Comparison of ENCODE assay signal across 18 mouse cellular contexts in the genomic region with DNA sequence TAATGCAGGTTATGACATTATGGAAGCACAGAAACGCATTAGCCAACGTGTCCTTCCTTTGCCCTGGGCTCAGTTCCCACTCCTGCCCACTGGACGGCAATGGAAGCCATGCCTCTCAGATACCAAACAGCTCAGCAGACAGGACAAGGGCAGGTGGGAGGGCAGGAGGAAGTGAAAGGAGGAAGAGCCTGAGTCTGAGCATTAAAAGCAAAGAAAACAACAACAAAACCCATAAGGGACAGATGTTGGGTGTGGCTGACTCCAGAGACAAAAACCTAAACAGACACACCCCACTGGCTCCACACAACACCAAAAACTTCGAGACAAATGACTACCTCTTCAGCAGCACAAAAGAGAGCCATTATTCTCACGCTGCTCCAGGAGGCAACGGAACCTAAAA.
DNase-seq lines count a peak whose midpoint lies in the region; ATAC-seq and TF ChIP-seq lines count a peak whose summit lies in the region.
"Had no signal": no experiment of that assay in that cellular context is flagged by ENCODE, and none has a peak within 500 bp of the region (broad histone marks: within the 10 kb centered on the region; RNA-seq: fewer than 3 reads in every experiment).

No protein-coding gene starts in this region.

- DNase-seq in forebrain, embryonic 11.5 days (ENCODE audit: low spot score): peak; percentile 47
- DNase-seq in forebrain, embryonic 14.5 days (ENCODE audit: low spot score): no peak
- DNase-seq in spleen, adult 2 months (ENCODE audit: low read depth in 1 of 2, low spot score in 2 of 2): peak; percentile 48 to 53
- DNase-seq in spleen, postnatal 4 days (ENCODE audit: low spot score in 2 of 2): no peak
- peak; percentile 65 for DNase-seq in lung, postnatal 36 days
- DNase-seq in urinary bladder, postnatal 14 days (ENCODE audit: low spot score): no peak
- DNase-seq in thymus, postnatal 4 days: no peak
- DNase-seq in kidney, postnatal 25 days: no peak
- DNase-seq: adrenal gland, adult 2 months; cerebellum, adult 9-11 months; heart, postnatal 4 days; thymus, adult 18-20 months had no signal

- H3K9ac ChIP-seq in forebrain, embryonic 11.5 days (ENCODE audit: low read length): no peak overlapping the region
- H3K9ac ChIP-seq in forebrain, embryonic 14.5 days (ENCODE audit: low read length): no peak overlapping the region
- H3K9ac ChIP-seq: forebrain, postnatal 0 days; heart, embryonic 12.5 days; limb, embryonic 15.5 days; lung, embryonic 15.5 days; midbrain, embryonic 12.5 days had no signal

- no peak for TF ChIP-seq POLR2A in spleen, adult 2 months (IDR thresholded peaks at IDR 0.05; ENCODE audit: low read depth, low read length)

- H3K36me3 ChIP-seq in forebrain, embryonic 11.5 days (ENCODE audit: control insufficient read depth, insufficient read depth, low read length): peaks cover 8% of the 10 kb centered on the region; the same call in 1 of the 2 replicates
- peaks cover 12% of the 10 kb centered on the region; the same call in 1 of the 2 replicates for H3K36me3 ChIP-seq in forebrain, embryonic 14.5 days (ENCODE audit: control insufficient read depth, insufficient read depth, low read length)
- H3K36me3 ChIP-seq in spleen, adult 2 months (ENCODE audit: control insufficient read depth, insufficient read depth, low read length): peaks cover 48% of the 10 kb centered on the region

- peaks cover 7% of the 10 kb centered on the region; the same call in 1 of the 2 replicates for H3K4me1 ChIP-seq in forebrain, embryonic 11.5 days (replicated peaks; ENCODE audit: control insufficient read depth, insufficient read depth, low read length)
- H3K4me1 ChIP-seq in forebrain, embryonic 14.5 days (ENCODE audit: control insufficient read depth, insufficient read depth, low read length): peaks cover 19% of the 10 kb centered on the region
- H3K4me1 ChIP-seq in spleen, adult 2 months (ENCODE audit: control insufficient read depth, insufficient read depth, insufficient read length): peaks cover 11% of the 10 kb centered on the region; the same call in 1 of the 2 replicates

- no peak overlapping the region for H3K4me3 ChIP-seq in forebrain, embryonic 11.5 days (ENCODE audit: low read depth, low read length)
- H3K4me3 ChIP-seq in forebrain, embryonic 14.5 days (ENCODE audit: low read depth, low read length): no peak overlapping the region
- H3K4me3 ChIP-seq in spleen, adult 2 months (ENCODE audit: extremely low read depth, insufficient read depth, insufficient read length): no peak overlapping the region
- H3K4me3 ChIP-seq: heart, embryonic 12.5 days; limb, embryonic 15.5 days; lung, embryonic 15.5 days; midbrain, embryonic 12.5 days; myocyte had no signal

- 75% methylated on average over 6 of the region's 6 CpGs for WGBS in forebrain, embryonic 11.5 days
- 69% methylated on average over 6 of the region's 6 CpGs for WGBS in forebrain, embryonic 14.5 days
- WGBS in spleen, adult 2 months: 40% methylated on average over 6 of the region's 6 CpGs

- H3K4me2 ChIP-seq in forebrain, embryonic 11.5 days (ENCODE audit: low read depth, low read length, severe bottlenecking): no peak overlapping the region
- H3K4me2 ChIP-seq in forebrain, embryonic 14.5 days (ENCODE audit: low read length): no peak overlapping the region
- H3K4me2 ChIP-seq: heart, embryonic 12.5 days; limb, embryonic 15.5 days; lung, embryonic 15.5 days; midbrain, embryonic 12.5 days had no signal

- peaks cover 3% of the 10 kb centered on the region; the same call in 1 of the 2 replicates for H3K9me3 ChIP-seq in forebrain, embryonic 11.5 days (ENCODE audit: control insufficient read depth, low read length)
- H3K9me3 ChIP-seq in forebrain, embryonic 14.5 days (replicated peaks; ENCODE audit: control insufficient read depth, low read length): 0 out of 2 replicates have a peak, but pooled peaks cover 3% of the 10 kb centered on the region
- H3K9me3 ChIP-seq: limb, embryonic 15.5 days had no signal

- TF ChIP-seq CTCF in spleen, adult 2 months (IDR thresholded peaks at IDR 0.05; ENCODE audit: extremely low read depth, insufficient read depth, insufficient read length, insufficient replicate concordance): peak; percentile 18; the same call in 1 of the 2 replicates

- H3K27ac ChIP-seq in forebrain, embryonic 11.5 days (ENCODE audit: low read depth, low read length): no peak overlapping the region
- no peak overlapping the region for H3K27ac ChIP-seq in forebrain, embryonic 14.5 days (ENCODE audit: low read depth, low read length)
- H3K27ac ChIP-seq in spleen, adult 2 months (ENCODE audit: insufficient read depth, low read length): peak overlapping the region; percentile 81
- H3K27ac ChIP-seq: limb, embryonic 15.5 days; lung, embryonic 15.5 days had no signal

- ATAC-seq in forebrain, embryonic 11.5 days (replicated peaks; ENCODE audit: low FRiP score): no peak
- no peak for ATAC-seq in forebrain, embryonic 14.5 days
- ATAC-seq: forebrain, postnatal 0 days had no signal

- peaks cover 2% of the 10 kb centered on the region; the same call in 1 of the 2 replicates for H3K27me3 ChIP-seq in forebrain, embryonic 11.5 days (ENCODE audit: control insufficient read depth, insufficient read depth, low read length)
- no peaks in the 10 kb centered on the region for H3K27me3 ChIP-seq in forebrain, embryonic 14.5 days (replicated peaks; ENCODE audit: control insufficient read depth, insufficient read depth, low read length)
- H3K27me3 ChIP-seq in spleen, adult 2 months (ENCODE audit: control insufficient read depth, insufficient read depth, low read length): no peaks in the 10 kb centered on the region
- H3K27me3 ChIP-seq: heart, embryonic 12.5 days; limb, embryonic 15.5 days; lung, embryonic 15.5 days; midbrain, embryonic 12.5 days had no signal

Comparison
In these comparisons a context has a peak if more than half of its experiments do, and no peak if none do; other contexts are left out.
1. DNase-seq: peak in forebrain, embryonic 11.5 days (single experiment), spleen, adult 2 months (2 of 2) and lung, postnatal 36 days (single experiment); none in forebrain, embryonic 14.5 days (single experiment), spleen, postnatal 4 days (0 of 2), urinary bladder, postnatal 14 days (single experiment), thymus, postnatal 4 days (single experiment) and kidney, postnatal 25 days (0 of 2).